23 mouse cellular contexts compared by ENCODE assay signal in genomic region chr1:39123813-39124146, GRCm38 (mm10).
DNase-seq lines count a peak whose midpoint lies in the region; ATAC-seq and TF ChIP-seq lines count a peak whose summit lies in the region.
"Had no signal": no experiment of that assay in that cellular context is flagged by ENCODE, and none has a peak within 500 bp of the region (broad histone marks: within the 10 kb centered on the region; RNA-seq: fewer than 3 reads in every experiment).

No protein-coding gene starts in this region.

- H3K27ac ChIP-seq in midbrain, embryonic 10.5 days (replicated peaks) = peak overlapping the region; percentile 68
- H3K27ac ChIP-seq in midbrain, postnatal 0 days (ENCODE audit: low read depth, low read length) = no peak overlapping the region
- H3K27ac ChIP-seq in midbrain, embryonic 13.5 days = 0 out of 2 replicates have a peak overlapping the region, but pooled peaks have one; percentile 65
- H3K27ac ChIP-seq: heart, embryonic 15.5 days had no signal

- no peak for TF ChIP-seq CTCF in midbrain, postnatal 0 days (IDR thresholded peaks at IDR 0.05)
- TF ChIP-seq CTCF in C2C12 (IDR thresholded peaks at IDR 0.05; ENCODE audit: control insufficient read depth, insufficient read depth, insufficient read length) = no peak

- intact Hi-C loops in heart, postnatal 25 days (cut with DNase I) = no loop called here

- DNase-seq in heart, adult 11 months = peak; percentile 70
- DNase-seq in heart, postnatal 25 days (ENCODE audit: low spot score) = no peak
- no peak for DNase-seq in midbrain, embryonic 10.5 days (ENCODE audit: low spot score)
- no peak for DNase-seq in midbrain, postnatal 0 days (ENCODE audit: low spot score)
- DNase-seq: adrenal gland, adult 8-10 months; adrenal gland, postnatal 25 days; B cell, adult 2 months; cerebellum, adult 11-12 months; cerebellum, adult 9-10 months; cerebellum, postnatal 14 days; gastrocnemius, postnatal 10 days; gastrocnemius, postnatal 36 days; heart, postnatal 10 days; heart, postnatal 4 days had no signal

- H3K27me3 ChIP-seq in midbrain, embryonic 10.5 days (ENCODE audit: low read depth, poor library complexity, severe bottlenecking) = no peaks in the 10 kb centered on the region
- H3K27me3 ChIP-seq in midbrain, postnatal 0 days (ENCODE audit: insufficient read depth, low read length) = no peaks in the 10 kb centered on the region
- H3K27me3 ChIP-seq in C2C12 (ENCODE audit: control insufficient read depth, insufficient read depth, insufficient read length) = no peaks in the 10 kb centered on the region
- no peaks in the 10 kb centered on the region for H3K27me3 ChIP-seq in midbrain, embryonic 13.5 days
- H3K27me3 ChIP-seq: heart, embryonic 12.5 days had no signal

- ATAC-seq in midbrain, postnatal 0 days (ENCODE audit: low FRiP score) = no peak
- no peak for ATAC-seq in midbrain, embryonic 13.5 days
- ATAC-seq in erythroblast, adult 5-6 weeks (replicated peaks; ENCODE audit: low FRiP score, poor library complexity, severe bottlenecking) = no peak
- no peak for ATAC-seq in inflammation-experienced regulatory T-cells, adult 6 months
- ATAC-seq: forebrain, embryonic 14.5 days; hindbrain, embryonic 16.5 days; intestine, embryonic 16.5 days had no signal

- H3K4me2 ChIP-seq in midbrain, postnatal 0 days (ENCODE audit: low read depth, low read length, poor library complexity, severe bottlenecking) = no peak overlapping the region
- H3K4me2 ChIP-seq in midbrain, embryonic 13.5 days (replicated peaks) = no peak overlapping the region
- H3K4me2 ChIP-seq: heart, embryonic 15.5 days had no signal

- no peak overlapping the region for H3K4me3 ChIP-seq in midbrain, embryonic 10.5 days
- no peak overlapping the region for H3K4me3 ChIP-seq in midbrain, postnatal 0 days (ENCODE audit: low read depth, low read length)
- no peak overlapping the region for H3K4me3 ChIP-seq in C2C12 (ENCODE audit: insufficient read depth, poor library complexity, severe bottlenecking)
- no peak overlapping the region for H3K4me3 ChIP-seq in midbrain, embryonic 13.5 days (replicated peaks)
- H3K4me3 ChIP-seq: heart, embryonic 12.5 days; heart, embryonic 15.5 days had no signal

- H3ac ChIP-seq in C2C12 (ENCODE audit: control insufficient read depth, insufficient read length, low read depth) = no peak overlapping the region

- 91% methylated on average over 2 of the region's 2 CpGs for WGBS in midbrain, embryonic 10.5 days
- whole genome bisulfite sequencing in midbrain, postnatal 0 days = 71% methylated on average over 2 of the region's 2 CpGs
- WGBS in midbrain, embryonic 13.5 days = 74% methylated on average over 2 of the region's 2 CpGs

- peaks cover 5% of the 10 kb centered on the region; the same call in 1 of the 2 replicates for H3K9me3 ChIP-seq in midbrain, embryonic 10.5 days (replicated peaks)
- H3K9me3 ChIP-seq in midbrain, postnatal 0 days (ENCODE audit: low read length) = no peaks in the 10 kb centered on the region
- H3K9me3 ChIP-seq in midbrain, embryonic 13.5 days = peaks cover 2% of the 10 kb centered on the region; the same call in 1 of the 2 replicates
- H3K9me3 ChIP-seq: heart, embryonic 15.5 days had no signal

- H3K4me1 ChIP-seq in midbrain, embryonic 10.5 days = peaks cover 14% of the 10 kb centered on the region
- H3K4me1 ChIP-seq in midbrain, postnatal 0 days (ENCODE audit: insufficient read depth, low read length) = no peaks in the 10 kb centered on the region
- peaks cover 10% of the 10 kb centered on the region for H3K4me1 ChIP-seq in midbrain, embryonic 13.5 days (replicated peaks)

- H3K9ac ChIP-seq in midbrain, postnatal 0 days (replicated peaks; ENCODE audit: low read length, poor library complexity, severe bottlenecking) = no peak overlapping the region
- no peak overlapping the region for H3K9ac ChIP-seq in midbrain, embryonic 13.5 days (replicated peaks)
- H3K9ac ChIP-seq: heart, embryonic 12.5 days; heart, embryonic 15.5 days had no signal

- H3K79me2 ChIP-seq in C2C12 (ENCODE audit: control insufficient read depth, insufficient read depth) = no peaks in the 10 kb centered on the region

- no peaks in the 10 kb centered on the region for H3K79me3 ChIP-seq in C2C12 (ENCODE audit: low read depth)

- no peaks in the 10 kb centered on the region for H3K36me3 ChIP-seq in midbrain, embryonic 10.5 days
- no peaks in the 10 kb centered on the region for H3K36me3 ChIP-seq in midbrain, postnatal 0 days (ENCODE audit: insufficient read depth, low read length)
- H3K36me3 ChIP-seq in C2C12 (ENCODE audit: control insufficient read depth, insufficient read depth) = no peaks in the 10 kb centered on the region
- no peaks in the 10 kb centered on the region for H3K36me3 ChIP-seq in midbrain, embryonic 13.5 days
- H3K36me3 ChIP-seq: heart, embryonic 12.5 days; heart, embryonic 15.5 days had no signal

TF ChIP-seq in C2C12, 6 proteins besides CTCF, POLR2A, EP300 and RAD21:
- no peak for TF ChIP-seq MAX (IDR thresholded peaks at IDR 0.05)
- no peak for TF ChIP-seq MYOG (IDR thresholded peaks at IDR 0.05; ENCODE audit: control insufficient read depth, extremely low read depth, insufficient read length)
- TF ChIP-seq USF1 (IDR thresholded peaks at IDR 0.05; ENCODE audit: low read depth) = peak; percentile 23
